Mouse (Mus musculus): ENCODE results near the gene Haghl. TPM values are rescaled to one million over a fixed set of nuclear protein-coding genes. Genes with fewer than 3 reads are reported as not detected.

Gene Haghl
- 18.1 and 23.8 TPM in 2 replicates for polyA plus RNA-seq (2011; ENCODE audit: insufficient read length, low read depth, missing spikeins)

DNA sequence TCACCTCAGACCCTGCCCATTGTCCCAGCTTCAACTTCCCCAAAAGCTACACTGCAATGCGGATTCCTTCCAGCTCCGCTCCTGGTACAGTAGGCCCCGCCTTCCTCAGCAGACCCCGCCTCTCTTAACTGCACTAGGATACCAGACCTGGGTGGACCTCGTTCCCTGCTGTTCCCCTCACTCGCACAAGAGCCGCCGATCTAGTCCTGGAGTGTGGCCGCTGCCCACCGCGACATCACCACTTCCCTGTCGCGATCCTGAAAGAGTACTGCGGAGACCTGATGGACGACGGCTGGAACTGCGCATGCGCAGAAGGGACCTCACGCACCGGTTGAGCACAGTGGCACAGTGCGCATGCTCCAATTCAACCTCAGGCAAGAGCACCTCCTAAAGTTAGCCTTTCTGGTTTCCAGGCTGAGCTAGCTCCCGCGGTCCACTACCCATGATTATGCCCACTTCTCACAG, at the start of gene Haghl:
Gene Haghl, minus strand, starts transcription at position 393 of the 465 bp plus-strand sequence.
- Histone ChIP-seq H3K4me3 (ENCODE audit: insufficient read depth, low read length) (peak within 1 kb of the TSS; percentile 73), H3K27ac (ENCODE audit: insufficient read depth, low read length) (peak within 1 kb of the TSS; percentile 68), H3K4me1 (ENCODE audit: control insufficient read depth, insufficient read depth, low read length) (no peaks in the 10 kb centered on the region)
- TF ChIP-seq CTCF (IDR thresholded peaks at IDR 0.05; ENCODE audit: borderline replicate concordance, insufficient read depth, low read length), result no peak
- peak; percentile 93 for TF ChIP-seq POLR2A (IDR thresholded peaks at IDR 0.05; ENCODE audit: low read depth, low read length)

DNA sequence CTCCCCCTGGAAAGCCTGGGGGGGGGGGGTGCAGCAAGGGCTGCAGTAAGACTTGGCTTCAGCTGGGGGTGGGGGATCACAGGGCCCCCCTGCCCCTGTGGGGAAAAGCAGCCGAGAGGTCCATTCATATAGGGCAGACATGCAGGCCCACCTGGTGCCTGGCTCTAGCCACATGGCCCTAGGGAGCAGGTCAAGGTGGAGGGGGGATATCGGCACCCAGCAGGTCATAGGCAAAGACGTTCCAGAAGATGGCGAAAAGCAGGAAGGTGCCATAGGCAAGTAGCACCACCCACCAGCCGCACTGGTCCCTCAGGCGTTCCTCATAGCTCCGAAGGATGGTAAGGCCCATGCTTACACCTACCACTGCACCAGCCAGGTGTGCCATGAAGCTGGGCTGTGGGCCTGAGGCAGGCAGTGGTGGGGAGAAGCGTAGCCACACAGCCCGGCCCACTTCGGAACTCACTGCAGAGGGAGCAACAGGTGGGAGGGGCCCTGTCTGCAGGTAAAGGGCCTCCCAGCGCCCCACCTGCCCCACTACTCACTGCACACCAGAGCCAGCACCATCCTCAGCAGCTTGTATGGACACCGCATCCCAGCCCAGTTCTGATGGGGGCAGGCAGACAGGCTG, 49.2 kb upstream of the Haghl start:
- 0 out of 2 replicates have a peak, but pooled peaks have one; percentile 8 for TF ChIP-seq POLR2A (IDR thresholded peaks at IDR 0.05; ENCODE audit: low read depth, low read length)
- no peak for TF ChIP-seq CTCF (IDR thresholded peaks at IDR 0.05; ENCODE audit: borderline replicate concordance, insufficient read depth, low read length)
- Histone ChIP-seq H3K4me3 (ENCODE audit: insufficient read depth, low read length) (peak overlapping the region; percentile 69; the same call in 1 of the 2 replicates), H3K27ac (ENCODE audit: insufficient read depth, low read length) (no peak overlapping the region), H3K4me1 (ENCODE audit: control insufficient read depth, insufficient read depth, low read length) (peaks cover 14% of the 10 kb centered on the region)

DNA sequence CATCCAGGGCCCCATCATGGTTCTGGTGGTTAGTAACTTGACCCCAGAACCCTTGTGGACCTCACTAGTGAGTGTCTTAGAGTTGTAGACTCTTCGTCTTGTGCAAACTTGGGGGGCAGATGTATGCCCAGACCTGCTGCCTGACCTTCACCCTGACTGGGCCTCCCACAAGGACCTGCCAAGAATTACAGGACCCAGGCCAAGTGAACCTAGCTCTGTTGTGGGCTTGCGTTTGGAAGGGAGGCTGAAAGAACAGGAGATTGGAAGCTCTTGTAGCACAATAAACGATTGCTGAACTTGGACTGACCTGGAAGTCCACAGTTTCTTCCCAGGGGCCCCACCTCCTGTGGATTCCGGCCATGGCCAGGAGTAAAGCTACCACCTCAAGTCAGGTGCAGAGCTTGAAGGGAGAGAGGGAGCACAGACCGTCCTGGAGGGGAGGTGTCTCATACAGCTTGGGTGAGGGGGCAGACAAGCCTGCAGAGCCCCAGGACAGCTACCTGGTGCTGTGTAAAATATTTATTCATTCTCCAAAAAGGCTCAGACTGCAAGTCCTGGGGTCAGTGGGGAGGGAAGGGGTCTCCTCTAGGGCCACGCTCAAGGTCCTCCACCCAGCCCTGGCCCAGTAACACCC, 48.6 kb upstream of the Haghl start:
- Histone ChIP-seq H3K4me1 (ENCODE audit: control insufficient read depth, insufficient read depth, low read length) (peaks cover 14% of the 10 kb centered on the region), H3K27ac (ENCODE audit: insufficient read depth, low read length) (peak overlapping the region; percentile 94; the same call in 1 of the 2 replicates)

DNA sequence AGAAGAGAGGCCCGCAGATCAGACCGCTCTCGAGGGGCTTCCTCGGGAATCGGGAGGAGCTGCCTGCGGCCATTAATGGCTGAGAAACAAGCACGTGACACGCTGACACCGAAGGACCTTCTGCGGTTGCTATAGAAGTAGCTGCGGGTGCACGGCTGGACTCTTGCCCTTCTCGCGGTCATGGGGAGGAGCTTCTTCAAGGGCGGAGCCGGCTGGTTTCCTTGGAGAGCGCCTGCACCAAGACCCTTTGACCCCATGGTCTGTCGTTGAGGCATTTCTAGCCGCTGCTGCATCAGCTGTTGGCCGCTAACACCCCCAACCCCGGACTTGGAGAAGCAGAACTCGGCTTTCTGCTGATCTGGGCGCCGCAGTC, 47.8 kb upstream of the Haghl start, which contains the start of gene Stub1:
Gene Stub1, minus strand, starts transcription at position 114 of the 373 bp plus-strand sequence.
- H3K27ac ChIP-seq (ENCODE audit: insufficient read depth, low read length), result peak within 1 kb of the TSS; percentile 94
- H3K4me1 ChIP-seq (ENCODE audit: control insufficient read depth, insufficient read depth, low read length), result peaks cover 14% of the 10 kb centered on the region
- peak within 1 kb of the TSS; percentile 86 for H3K4me3 ChIP-seq (ENCODE audit: insufficient read depth, low read length)
- TF ChIP-seq POLR2A (IDR thresholded peaks at IDR 0.05; ENCODE audit: low read depth, low read length), result peak; percentile 23; the same call in 1 of the 2 replicates
- TF ChIP-seq CTCF (IDR thresholded peaks at IDR 0.05; ENCODE audit: borderline replicate concordance, insufficient read depth, low read length), result no peak

More for the DNA sequence above, 48.6 kb upstream of the Haghl start:
- peak overlapping the region; percentile 69 for H3K4me3 ChIP-seq (ENCODE audit: insufficient read depth, low read length)
- TF ChIP-seq CTCF (IDR thresholded peaks at IDR 0.05; ENCODE audit: borderline replicate concordance, insufficient read depth, low read length) (no peak), POLR2A (IDR thresholded peaks at IDR 0.05; ENCODE audit: low read depth, low read length) (no peak)

DNA sequence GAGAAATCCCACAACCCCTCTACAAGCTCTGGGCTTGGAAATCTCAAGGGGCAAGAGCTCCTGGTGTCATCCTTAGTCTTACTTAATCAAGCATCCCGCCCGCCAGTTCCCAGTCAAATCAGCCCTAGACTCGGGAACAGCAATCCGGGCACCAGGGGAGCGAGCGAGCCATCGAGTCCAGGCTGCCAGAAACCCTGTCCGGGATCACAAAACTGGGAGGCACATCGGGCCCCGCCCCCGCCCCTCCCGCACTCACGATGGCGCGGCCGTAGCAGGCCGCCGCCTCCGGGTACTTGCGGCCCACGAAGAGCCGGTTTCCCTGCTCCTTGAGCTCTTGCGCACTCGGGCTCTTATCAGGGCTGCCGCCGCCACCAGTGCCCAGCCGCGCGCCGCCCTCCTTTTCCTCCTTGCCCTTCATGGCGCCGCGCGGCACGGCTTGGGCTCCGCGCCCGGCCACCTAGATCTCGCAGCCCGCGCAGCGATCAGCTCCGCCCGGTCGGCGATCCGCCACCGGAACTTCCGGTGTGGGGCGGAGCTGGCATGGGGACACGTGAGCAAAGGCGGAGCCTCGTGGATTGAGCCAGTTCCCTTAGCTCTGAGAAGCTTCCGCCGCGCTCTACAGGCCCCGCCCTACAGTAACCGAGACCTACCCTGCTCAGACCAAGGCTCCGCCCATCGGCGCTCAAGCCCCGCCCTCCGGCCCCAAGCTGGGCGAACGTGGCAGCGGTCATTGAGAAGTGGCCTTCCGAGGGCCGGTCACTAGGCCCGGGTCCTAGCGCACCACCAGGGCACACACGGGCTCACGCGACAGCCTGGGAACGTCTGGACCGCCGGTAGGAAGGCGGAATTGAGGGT, 47.2 kb upstream of the Haghl start:
- peak; percentile 83 for TF ChIP-seq POLR2A (IDR thresholded peaks at IDR 0.05; ENCODE audit: low read depth, low read length)
- TF ChIP-seq CTCF (IDR thresholded peaks at IDR 0.05; ENCODE audit: borderline replicate concordance, insufficient read depth, low read length), result no peak
- peaks cover 14% of the 10 kb centered on the region for H3K4me1 ChIP-seq (ENCODE audit: control insufficient read depth, insufficient read depth, low read length)
- peak overlapping the region; percentile 94 for H3K27ac ChIP-seq (ENCODE audit: insufficient read depth, low read length)
- H3K4me3 ChIP-seq (ENCODE audit: insufficient read depth, low read length), result peak overlapping the region; percentile 86

DNA sequence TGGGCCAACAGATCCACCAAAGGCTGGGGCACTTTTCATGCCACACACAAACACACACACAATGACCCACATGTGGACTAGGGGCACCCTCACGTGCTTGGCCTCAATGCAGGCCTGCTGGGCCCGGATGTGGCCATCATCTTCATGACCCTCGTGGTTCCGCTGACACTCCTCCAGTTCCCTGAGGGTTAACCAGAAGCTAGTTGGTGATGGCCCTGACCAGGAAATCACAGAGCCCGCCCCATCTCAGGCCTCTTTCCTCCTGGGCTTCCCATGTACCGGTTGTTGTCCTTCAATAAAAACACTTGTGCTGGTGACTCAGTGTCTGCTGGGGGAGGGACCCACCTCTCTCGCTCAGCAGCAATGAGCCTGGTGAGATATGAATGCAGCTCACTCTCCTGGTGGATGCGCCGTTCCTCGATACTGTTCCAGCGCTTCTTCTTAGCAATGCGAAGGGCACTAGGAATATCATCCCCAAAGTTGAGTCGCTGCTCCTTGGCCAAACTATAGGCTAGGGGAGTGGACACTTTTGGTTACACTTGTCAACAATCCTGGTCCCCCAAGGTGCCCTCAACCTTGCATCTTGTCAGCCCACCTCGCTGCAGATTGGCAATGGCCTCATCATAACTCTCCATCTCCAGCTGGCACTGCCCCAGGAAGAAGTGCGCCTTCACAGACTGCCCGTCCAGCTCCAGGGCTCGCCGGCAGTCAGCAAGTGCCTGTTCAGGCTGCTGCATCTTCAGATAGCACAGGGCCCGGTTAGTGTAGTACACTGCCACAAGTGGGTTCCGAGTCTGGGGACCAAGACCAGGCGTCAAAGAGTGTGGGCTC, 46.2 kb upstream of the Haghl start:
- peak overlapping the region; percentile 86 for H3K4me3 ChIP-seq (ENCODE audit: insufficient read depth, low read length)
- no peak for TF ChIP-seq CTCF (IDR thresholded peaks at IDR 0.05; ENCODE audit: borderline replicate concordance, insufficient read depth, low read length)
- peak; percentile 22 for TF ChIP-seq POLR2A (IDR thresholded peaks at IDR 0.05; ENCODE audit: low read depth, low read length)
- H3K4me1 ChIP-seq (ENCODE audit: control insufficient read depth, insufficient read depth, low read length), result peaks cover 12% of the 10 kb centered on the region
- H3K27ac ChIP-seq (ENCODE audit: insufficient read depth, low read length), result peak overlapping the region; percentile 77

DNA sequence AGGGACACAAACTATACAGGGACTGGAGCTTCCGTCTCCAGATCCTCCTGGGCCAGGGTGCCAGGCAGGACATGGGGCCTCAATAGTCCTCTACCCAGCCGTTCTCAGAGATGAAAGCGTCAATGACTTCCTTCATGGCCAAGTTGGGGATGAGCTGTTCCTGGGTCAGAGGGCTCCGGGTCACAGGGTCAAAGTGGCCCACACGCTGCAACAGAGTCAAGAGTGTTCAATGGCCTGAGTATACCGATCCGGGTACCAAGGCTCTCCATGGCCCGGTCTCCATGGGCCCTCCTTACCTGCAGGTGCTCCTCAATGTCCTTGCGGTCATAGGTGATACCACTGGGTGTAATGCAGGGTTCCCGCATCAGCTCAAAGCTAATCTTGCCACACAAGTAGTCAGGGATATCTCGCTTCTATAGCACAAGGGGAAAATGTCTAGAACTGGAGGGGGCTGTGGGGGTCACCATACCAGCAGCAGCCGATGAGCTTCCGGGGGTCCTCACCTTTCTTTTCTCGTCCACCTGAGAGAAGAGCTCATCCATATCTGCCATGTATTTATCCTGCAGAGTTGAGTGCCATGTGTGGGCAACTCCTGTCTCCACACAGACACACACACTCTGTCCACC, 45.4 kb upstream of the Haghl start:
- peak overlapping the region; percentile 86 for H3K4me3 ChIP-seq (ENCODE audit: insufficient read depth, low read length)
- H3K4me1 ChIP-seq (ENCODE audit: control insufficient read depth, insufficient read depth, low read length), result peaks cover 7% of the 10 kb centered on the region
- peak; percentile 23; the same call in 1 of the 2 replicates for TF ChIP-seq POLR2A (IDR thresholded peaks at IDR 0.05; ENCODE audit: low read depth, low read length)
- no peak for TF ChIP-seq CTCF (IDR thresholded peaks at IDR 0.05; ENCODE audit: borderline replicate concordance, insufficient read depth, low read length)
- H3K27ac ChIP-seq (ENCODE audit: insufficient read depth, low read length), result no peak overlapping the region

DNA sequence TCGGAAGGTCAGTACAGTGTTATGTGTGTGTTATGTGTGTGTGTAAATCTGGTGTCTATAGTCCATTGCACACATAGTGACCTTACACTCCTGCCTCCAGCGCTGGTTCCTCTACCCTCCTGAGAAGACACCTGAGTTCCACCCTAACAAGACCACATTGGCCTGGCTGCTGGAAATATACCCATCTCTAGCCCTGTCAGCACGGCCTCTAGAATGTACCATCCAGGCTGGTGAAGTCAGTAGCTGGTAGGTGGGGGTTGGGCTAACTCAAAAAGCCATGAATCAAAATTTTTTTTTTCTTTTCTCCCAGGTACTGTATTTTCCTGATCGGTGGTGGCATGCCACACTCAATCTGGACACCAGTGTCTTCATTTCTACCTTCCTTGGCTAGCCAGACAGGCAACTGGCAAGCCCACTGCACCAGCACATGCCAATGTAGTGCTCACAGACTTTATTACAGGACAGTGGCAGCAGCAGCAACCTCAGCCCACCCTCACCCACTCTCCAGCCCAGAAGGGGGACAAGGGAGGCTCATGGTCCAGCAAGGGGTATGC, 44.8 kb upstream of the Haghl start:
- Histone ChIP-seq H3K4me1 (ENCODE audit: control insufficient read depth, insufficient read depth, low read length) (peaks cover 7% of the 10 kb centered on the region; the same call in 1 of the 2 replicates), H3K27ac (ENCODE audit: insufficient read depth, low read length) (no peak overlapping the region), H3K4me3 (ENCODE audit: insufficient read depth, low read length) (no peak overlapping the region)
- no peak; the same call in 1 of the 2 replicates for TF ChIP-seq POLR2A (IDR thresholded peaks at IDR 0.05; ENCODE audit: low read depth, low read length)
- TF ChIP-seq CTCF (IDR thresholded peaks at IDR 0.05; ENCODE audit: borderline replicate concordance, insufficient read depth, low read length), result no peak

Data from embryonic fibroblast, embryonic 13.5 days (primary cell).